Mouse (Mus musculus): Measurements from ENCODE around the gene Naa80.

DNA sequence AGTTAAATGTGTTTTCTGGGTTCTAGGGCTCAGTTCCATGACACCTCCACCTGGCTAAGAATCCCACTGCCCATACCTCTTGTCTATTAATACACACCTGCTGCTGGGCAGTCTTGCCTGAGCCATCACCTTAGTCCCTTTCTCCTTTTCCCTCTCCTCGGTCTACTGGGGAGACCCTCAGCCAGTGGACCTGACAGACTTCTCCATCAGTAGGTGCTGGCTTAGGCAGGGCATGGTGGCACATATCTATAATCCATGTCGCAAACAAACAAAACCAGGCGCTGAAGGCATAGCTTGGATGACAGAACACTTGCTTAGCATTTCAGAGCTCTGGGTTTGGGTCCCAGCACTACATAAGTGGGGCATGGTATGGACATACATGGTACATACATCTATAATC lies 40.0 kb upstream of the Naa80 start:
- TF ChIP-seq CTCF (conservative IDR thresholded peaks at IDR 0.05; ENCODE audit: insufficient read depth, insufficient read length, low read depth, low read length) = no peak
- no peak for TF ChIP-seq POLR2A (IDR thresholded peaks at IDR 0.05; ENCODE audit: low read depth, low read length)
